Mouse (Mus musculus): Measurements from ENCODE around the gene Mrfap1.
"Not testable (repeated sequence)": the region's sequence is repeated elsewhere in the genome, so short reads cannot be mapped to it uniquely, and the experiment has no call there.

Gene Mrfap1

DNA sequence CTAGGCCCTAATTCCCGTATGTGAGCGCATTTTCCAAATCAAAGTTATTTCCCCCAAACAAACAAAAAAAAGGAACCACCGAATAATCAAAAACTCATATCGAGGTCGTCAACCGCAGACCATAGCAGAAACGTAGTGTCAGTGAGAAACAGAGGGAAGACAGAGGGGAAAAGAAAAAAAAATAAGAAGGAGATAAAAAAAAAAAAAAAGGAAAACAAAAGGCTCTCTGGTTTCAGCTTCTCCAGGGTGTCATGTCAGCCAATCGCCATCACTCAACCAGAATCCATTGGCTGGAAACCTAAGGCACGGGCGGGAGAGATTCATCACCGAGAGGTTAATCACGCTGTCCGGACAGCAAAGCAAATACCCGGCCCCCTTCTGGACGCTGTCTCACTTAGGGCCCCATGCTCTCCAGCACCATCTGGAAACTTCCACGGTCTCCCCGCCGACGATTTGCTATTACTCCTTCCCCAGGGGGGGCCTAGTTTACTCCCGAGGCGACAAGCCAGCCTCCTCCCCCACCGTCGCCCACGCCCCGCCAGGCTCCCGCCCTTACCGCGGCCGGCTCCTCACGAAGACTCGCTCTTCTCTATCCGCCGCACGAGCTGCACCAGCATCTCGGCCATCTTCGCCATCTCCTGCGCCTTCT lies 801 bp downstream of the Mrfap1 start:
- in situ Hi-C loops (cut with MboI; ENCODE audit: low pct_unique_long_range_greater_than_20kb in 1 of 2, low sequenced_read_pairs in 2 of 2, unreplicated experiment in 1 of 2): not testable (repeated sequence)

GRCm38 (mm10) chr5:36791861-36792260 lies 4.7 kb downstream of the Mrfap1 start:
- in situ Hi-C loops (cut with MboI; ENCODE audit: low pct_unique_long_range_greater_than_20kb in 1 of 2, low sequenced_read_pairs in 2 of 2, unreplicated experiment in 1 of 2): no loop called here

- in situ Hi-C loops (cut with MboI; ENCODE audit: low pct_unique_long_range_greater_than_20kb in 1 of 2, low sequenced_read_pairs in 2 of 2, unreplicated experiment in 1 of 2): no loop called here
These were observed 10.5 kb downstream of the Mrfap1 start for GRCm38 (mm10) chr5:36786052-36786451.

- in situ Hi-C loops (cut with MboI; ENCODE audit: low pct_unique_long_range_greater_than_20kb in 1 of 2, low sequenced_read_pairs in 2 of 2, unreplicated experiment in 1 of 2): no loop called here
These were observed 17.1 kb downstream of the Mrfap1 start for GRCm38 (mm10) chr5:36779512-36779911.

DNA sequence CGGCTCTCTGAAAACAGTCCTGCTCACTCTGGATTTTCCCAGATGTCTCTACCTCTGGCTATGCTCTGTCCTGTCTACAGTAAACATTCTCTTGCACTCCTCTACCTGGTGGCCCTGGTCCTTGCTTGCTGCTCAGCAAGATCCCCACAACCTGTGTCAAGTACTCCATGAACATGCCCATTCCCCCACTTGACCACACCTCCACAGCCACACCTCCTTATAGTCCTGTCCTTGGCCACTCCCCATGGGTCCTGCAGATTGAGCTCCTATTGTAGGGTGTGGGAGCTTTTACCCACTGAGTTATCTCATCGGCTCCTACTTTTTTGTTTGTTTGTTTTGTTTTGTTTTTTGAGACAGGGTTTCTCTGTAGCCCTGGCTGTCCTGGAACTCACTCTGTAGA lies 17.7 kb downstream of the Mrfap1 start:
- in situ Hi-C loops (cut with MboI; ENCODE audit: low pct_unique_long_range_greater_than_20kb in 1 of 2, low sequenced_read_pairs in 2 of 2, unreplicated experiment in 1 of 2): no loop called here

GRCm38 (mm10) chr5:36777186-36777585 lies 19.4 kb downstream of the Mrfap1 start:
- in situ Hi-C loops (cut with MboI; ENCODE audit: low pct_unique_long_range_greater_than_20kb in 1 of 2, low sequenced_read_pairs in 2 of 2, unreplicated experiment in 1 of 2): no loop called here

- in situ Hi-C loops (cut with MboI; ENCODE audit: low pct_unique_long_range_greater_than_20kb in 1 of 2, low sequenced_read_pairs in 2 of 2, unreplicated experiment in 1 of 2): no loop called here
These were observed 20.5 kb downstream of the Mrfap1 start for GRCm38 (mm10) chr5:36776021-36776575.

DNA sequence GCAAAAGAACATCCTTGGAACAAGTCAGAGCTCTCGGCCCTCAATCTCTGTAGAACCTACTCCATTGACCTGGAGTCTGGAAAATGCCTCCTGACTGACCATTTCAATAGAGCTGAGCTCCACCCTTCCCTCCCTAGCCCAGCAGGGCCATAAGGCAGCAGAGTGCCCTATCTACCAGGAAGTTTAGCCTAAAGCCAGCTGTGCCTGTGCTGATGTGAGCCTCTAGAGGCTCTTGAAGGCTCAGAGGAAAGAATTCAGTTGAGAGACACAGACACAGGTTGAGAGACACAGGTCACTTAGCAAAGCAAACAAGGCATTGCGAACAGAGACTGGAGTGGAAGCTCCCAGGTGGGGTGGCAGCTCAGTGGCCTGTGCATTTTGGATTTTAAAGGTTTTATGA lies 21.3 kb downstream of the Mrfap1 start:
- in situ Hi-C loops (cut with MboI; ENCODE audit: low pct_unique_long_range_greater_than_20kb in 1 of 2, low sequenced_read_pairs in 2 of 2, unreplicated experiment in 1 of 2): no loop called here

- in situ Hi-C loops (cut with MboI; ENCODE audit: low pct_unique_long_range_greater_than_20kb in 1 of 2, low sequenced_read_pairs in 2 of 2, unreplicated experiment in 1 of 2): no loop called here
These were observed 24.0 kb downstream of the Mrfap1 start for GRCm38 (mm10) chr5:36772586-36772985.

GRCm38 (mm10) chr5:36769603-36770002 lies 27.0 kb downstream of the Mrfap1 start:
- in situ Hi-C loops (cut with MboI; ENCODE audit: low pct_unique_long_range_greater_than_20kb in 1 of 2, low sequenced_read_pairs in 2 of 2, unreplicated experiment in 1 of 2): no loop called here

- in situ Hi-C loops (cut with MboI; ENCODE audit: low pct_unique_long_range_greater_than_20kb in 1 of 2, low sequenced_read_pairs in 2 of 2, unreplicated experiment in 1 of 2): no loop called here
These were observed 29.4 kb downstream of the Mrfap1 start for GRCm38 (mm10) chr5:36766958-36767703.

GRCm38 (mm10) chr5:36759848-36760247 lies 36.7 kb downstream of the Mrfap1 start:
- in situ Hi-C loops (cut with MboI; ENCODE audit: low pct_unique_long_range_greater_than_20kb in 1 of 2, low sequenced_read_pairs in 2 of 2, unreplicated experiment in 1 of 2): no loop called here

- in situ Hi-C loops (cut with MboI; ENCODE audit: low pct_unique_long_range_greater_than_20kb in 1 of 2, low sequenced_read_pairs in 2 of 2, unreplicated experiment in 1 of 2): no loop called here
These were observed 39.5 kb downstream of the Mrfap1 start for GRCm38 (mm10) chr5:36757033-36757432.

GRCm38 (mm10) chr5:36750119-36751078 lies 46.2 kb downstream of the Mrfap1 start:
- in situ Hi-C loops (cut with MboI; ENCODE audit: low pct_unique_long_range_greater_than_20kb in 1 of 2, low sequenced_read_pairs in 2 of 2, unreplicated experiment in 1 of 2): no loop called here

GRCm38 (mm10) chr5:36748536-36749061 lies 48.0 kb downstream of the Mrfap1 start, which contains the start of gene Bloc1s4:
TSS of gene Bloc1s4 (minus strand) at chr5:36748650.
- in situ Hi-C loops (cut with MboI; ENCODE audit: low pct_unique_long_range_greater_than_20kb in 1 of 2, low sequenced_read_pairs in 2 of 2, unreplicated experiment in 1 of 2): loop anchor here (10.0 kb wide), 1 partner anchor 284 kb away; the partner anchor contains the start of gene Grpel1 (in 2 of the 2)

GRCm38 (mm10) chr5:36747794-36748535 lies 48.6 kb downstream of the Mrfap1 start:
- in situ Hi-C loops (cut with MboI; ENCODE audit: low pct_unique_long_range_greater_than_20kb in 1 of 2, low sequenced_read_pairs in 2 of 2, unreplicated experiment in 1 of 2): loop anchor here (10.0 kb wide), 1 partner anchor 283 kb away; the partner anchor contains the start of gene Grpel1 (in 2 of the 2)

DNA sequence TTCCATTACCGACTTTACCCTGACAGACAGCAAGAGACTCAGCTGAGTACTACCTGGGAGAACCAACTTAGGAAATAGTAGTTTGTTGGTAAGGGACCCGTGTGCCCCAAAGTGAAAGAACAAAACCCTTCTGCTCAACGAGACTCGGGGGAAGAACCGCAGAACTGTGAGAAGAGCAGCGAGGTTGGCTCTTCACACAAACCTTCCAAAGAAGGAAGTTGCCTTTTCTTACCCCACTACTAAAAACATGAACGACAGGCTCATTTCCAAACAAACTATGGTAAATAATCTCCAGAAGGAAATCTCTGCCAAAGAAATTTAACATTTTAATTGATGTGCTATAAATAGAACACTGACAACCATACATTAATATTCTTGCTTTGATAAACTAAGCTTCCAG lies 49.5 kb downstream of the Mrfap1 start:
- in situ Hi-C loops (cut with MboI; ENCODE audit: low pct_unique_long_range_greater_than_20kb in 1 of 2, low sequenced_read_pairs in 2 of 2, unreplicated experiment in 1 of 2): loop anchor here (10.0 kb wide), 1 partner anchor 282 kb away; the partner anchor contains the start of gene Grpel1 (in 2 of the 2)
